Mouse (Mus musculus) spleen, adult 2 months (tissue): Measurements from ENCODE around the gene Cd247. TPM values are rescaled to one million over a fixed set of nuclear protein-coding genes. Genes with fewer than 3 reads are reported as not detected.
A peak's percentile ranks its signal among the peaks of the same experiment; 100 is the strongest.

Experiments used
- DNase-seq, 2 experiments: peaks; one replicate each; pipeline versions ENCODE4 v3.0.0 to v3.0.0-alpha.2; 2012 to 2021; ENCODE audit warnings: low spot score in 2 of 2, low read depth in 1 of 2
- H3K27ac ChIP-seq: fragments of 200-500 bp; 2 replicates; pipeline ENCODE4 v1.5.1; 2012; ENCODE audit warnings: low read length, inconsistent platforms; ENCODE audit not compliant: insufficient read depth
- H3K27me3 ChIP-seq: fragments of 200-500 bp; 2 replicates; pipeline ENCODE4 v1.6.1; 2012; ENCODE audit warnings: mild to moderate bottlenecking, moderate library complexity, low read length, inconsistent platforms; ENCODE audit not compliant: control insufficient read depth, insufficient read depth
- H3K36me3 ChIP-seq: fragments of 200-500 bp; 2 replicates; pipeline ENCODE4 v1.6.1; 2012; ENCODE audit warnings: mild to moderate bottlenecking, low read length, inconsistent platforms; ENCODE audit not compliant: control insufficient read depth, insufficient read depth
- H3K4me1 ChIP-seq: fragments of 200-500 bp; 2 replicates; pipeline ENCODE4 v1.6.1; 2011; ENCODE audit warnings: inconsistent platforms; ENCODE audit not compliant: control insufficient read depth, insufficient read depth, insufficient read length
- H3K4me3 ChIP-seq: fragments of 200-500 bp; 2 replicates; pipeline ENCODE4 v1.5.1; 2011; ENCODE audit warnings: mild to moderate bottlenecking, inconsistent platforms; ENCODE audit not compliant: insufficient read depth, insufficient read length; ENCODE audit errors: extremely low read depth
- CTCF ChIP-seq: fragments of 200-500 bp; IDR thresholded peaks from 2 replicates; pipeline ENCODE4 v1.5.1; 2011; ENCODE audit warnings: mild to moderate bottlenecking, inconsistent platforms; ENCODE audit not compliant: insufficient read depth, insufficient read length, insufficient replicate concordance; ENCODE audit errors: extremely low read depth
- POLR2A ChIP-seq: fragments of 200-500 bp; IDR thresholded peaks from 2 replicates; pipeline ENCODE4 v1.6.1; 2011; ENCODE audit warnings: low read depth, low read length, inconsistent platforms
- WGBS: fragments of 180-500 bp; shearing (Covaris S2); methylation state at CpG from one replicate; pipeline ENCODE4 v1.1.7; 2018; 5-methylcytosine and 5-hydroxymethylcytosine counted together
- polyA plus RNA-seq: library from polyadenylated mRNA; depleted of rRNA; stranded (reverse); fragments of >200 nt; gene quantifications from 2 replicates; pipeline ENCODE4 v1.2.3, GENCODE M21; 2012; rRNA removed

Gene Cd247
- polyA plus RNA-seq, result 38.9 and 49.1 TPM in 2 replicates

GRCm38 (mm10) chr1:165788511-165788910 lies at the start of gene Cd247:
TSS of gene Cd247 (plus strand) at chr1:165788681.
- DNase-seq, result peak in 1 of 2 experiments; percentile 23
- Histone ChIP-seq H3K27me3 (no peaks in the 10 kb centered on the region), H3K4me3 (peak within 1 kb of the TSS; percentile 65), H3K27ac (peak within 1 kb of the TSS; percentile 93), H3K4me1 (no peaks in the 10 kb centered on the region), H3K36me3 (no peaks in the 10 kb centered on the region)
- WGBS, result 62% methylated on average over 8 of the region's 8 CpGs
- TF ChIP-seq CTCF, result no peak
- TF ChIP-seq POLR2A, result no peak; the same call in 1 of the 2 replicates

- no peak for DNase-seq
- no peak overlapping the region for H3K4me3 ChIP-seq
- no peaks in the 10 kb centered on the region for H3K27me3 ChIP-seq
- 0 out of 2 replicates have a peak, but pooled peaks cover 3% of the 10 kb centered on the region for H3K4me1 ChIP-seq
- no peaks in the 10 kb centered on the region for H3K36me3 ChIP-seq
- no peak overlapping the region for H3K27ac ChIP-seq
- no peak for TF ChIP-seq CTCF
- no peak for TF ChIP-seq POLR2A
- WGBS, result 83% methylated on average over 1 of the region's 1 CpGs
Observed at GRCm38 (mm10) chr1:165738985-165739384, 49.5 kb upstream of the Cd247 start.

GRCm38 (mm10) chr1:165741989-165742388 lies 46.5 kb upstream of the Cd247 start:
- no peak for TF ChIP-seq CTCF
- TF ChIP-seq POLR2A, result no peak
- no peak overlapping the region for H3K27ac ChIP-seq
- no peaks in the 10 kb centered on the region for H3K36me3 ChIP-seq
- no peaks in the 10 kb centered on the region for H3K27me3 ChIP-seq
- H3K4me1 ChIP-seq, result no peaks in the 10 kb centered on the region
- 90% methylated on average over 8 of the region's 8 CpGs for WGBS
- H3K4me3 ChIP-seq, result no peak overlapping the region
- no peak for DNase-seq

- no peak for DNase-seq
- WGBS, result 66% methylated on average over 11 of the region's 11 CpGs
Observed at GRCm38 (mm10) chr1:165748053-165748452, 40.4 kb upstream of the Cd247 start.

DNA sequence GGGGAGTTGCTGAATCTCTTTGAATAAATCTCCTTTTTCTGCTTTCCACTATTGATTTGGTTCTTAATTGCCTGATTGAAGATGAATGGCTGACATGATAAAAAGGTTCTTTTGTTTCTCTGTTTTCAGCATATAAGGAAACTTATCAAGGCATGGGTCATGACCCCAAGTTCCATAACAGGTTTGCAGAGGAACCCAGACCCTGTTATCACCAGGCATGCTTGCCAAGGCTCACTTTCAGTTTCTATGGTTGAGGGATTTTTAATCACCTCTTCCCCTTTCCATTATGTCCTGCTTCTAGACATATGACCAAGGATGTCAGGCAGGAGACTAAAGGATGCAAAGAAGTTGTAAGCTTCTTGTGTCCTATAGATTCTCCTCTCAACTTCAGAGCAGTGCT lies 37.3 kb upstream of the Cd247 start:
- TF ChIP-seq POLR2A (no peak), CTCF (no peak)
- Histone ChIP-seq H3K4me3 (no peak overlapping the region), H3K4me1 (peaks cover 3% of the 10 kb centered on the region; the same call in 1 of the 2 replicates), H3K27ac (no peak overlapping the region), H3K27me3 (no peaks in the 10 kb centered on the region), H3K36me3 (no peaks in the 10 kb centered on the region)
- no peak for DNase-seq

More at GRCm38 (mm10) chr1:165748053-165748452, 40.4 kb upstream of the Cd247 start:
- no peak overlapping the region for H3K4me3 ChIP-seq
- no peak overlapping the region for H3K27ac ChIP-seq
- no peaks in the 10 kb centered on the region for H3K36me3 ChIP-seq
- TF ChIP-seq CTCF (no peak), POLR2A (no peak)
- H3K4me1 ChIP-seq, result peaks cover 3% of the 10 kb centered on the region; the same call in 1 of the 2 replicates
- H3K27me3 ChIP-seq, result no peaks in the 10 kb centered on the region

GRCm38 (mm10) chr1:165751838-165752237 lies 36.6 kb upstream of the Cd247 start:
- Histone ChIP-seq H3K4me3 (no peak overlapping the region), H3K27me3 (no peaks in the 10 kb centered on the region), H3K27ac (no peak overlapping the region), H3K4me1 (peaks cover 3% of the 10 kb centered on the region; the same call in 1 of the 2 replicates), H3K36me3 (no peaks in the 10 kb centered on the region)
- DNase-seq, result no peak
- TF ChIP-seq CTCF (no peak), POLR2A (no peak)
- 88% methylated on average over 5 of the region's 5 CpGs for WGBS

- DNase-seq, result no peak
- H3K27me3 ChIP-seq, result no peaks in the 10 kb centered on the region
Observed at GRCm38 (mm10) chr1:165754205-165754604, 34.3 kb upstream of the Cd247 start.

More at GRCm38 (mm10) chr1:165754205-165754604, 34.3 kb upstream of the Cd247 start:
- H3K4me1 ChIP-seq, result peaks cover 3% of the 10 kb centered on the region; the same call in 1 of the 2 replicates
- H3K36me3 ChIP-seq, result no peaks in the 10 kb centered on the region
- TF ChIP-seq CTCF, result no peak
- TF ChIP-seq POLR2A, result no peak
- WGBS, result 88% methylated on average over 6 of the region's 6 CpGs
- H3K4me3 ChIP-seq, result no peak overlapping the region
- no peak overlapping the region for H3K27ac ChIP-seq
